Mouse (Mus musculus): Measurements from ENCODE around the gene Cul5. TPM values are rescaled to one million over a fixed set of nuclear protein-coding genes. Genes with fewer than 3 reads are reported as not detected.
A peak's percentile ranks its signal among the peaks of the same experiment; 100 is the strongest.

The Cul5 gene
- polyA plus RNA-seq, 1 experiment from 2014 or later, result 39.2 TPM

DNA sequence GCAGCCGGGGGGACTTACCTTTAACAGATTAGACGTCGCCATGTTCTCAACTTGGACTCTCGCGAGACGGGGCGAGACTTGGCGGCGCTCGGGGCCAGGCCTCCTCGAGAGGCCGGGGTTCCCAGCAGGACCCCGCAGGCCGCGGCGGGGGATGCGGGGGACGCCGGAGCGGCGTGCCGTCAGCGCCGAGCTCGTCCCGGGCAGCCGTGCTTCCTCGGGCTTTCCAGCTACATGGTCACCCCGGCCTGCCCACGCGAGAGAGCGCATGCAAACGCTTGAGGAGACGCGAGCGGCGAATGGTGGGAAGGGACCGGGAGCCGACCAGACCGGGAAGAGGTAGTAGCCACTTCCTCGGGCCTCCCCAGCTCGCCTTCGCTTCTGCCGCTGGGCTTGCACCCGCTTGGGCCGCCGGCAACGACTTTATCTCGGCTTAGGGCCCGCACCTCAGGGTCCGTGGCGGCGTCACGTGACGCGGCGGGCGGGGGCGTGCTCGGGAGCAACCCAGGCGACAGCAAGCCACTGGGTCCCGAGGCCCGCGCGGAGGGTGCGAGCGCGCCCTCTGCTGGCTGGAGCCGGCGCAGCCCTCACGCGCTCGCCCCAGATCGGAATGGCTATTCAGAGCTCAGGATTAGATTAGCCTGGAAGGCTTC, 2.7 kb downstream of the Cul5 start:
- H3K4me3 ChIP-seq, result peak overlapping the region; percentile 89
- peak overlapping the region; percentile 98 for H3K27ac ChIP-seq (replicated peaks)
- WGBS, result under 1% methylated on average over 54 of the region's 74 CpGs
- peak overlapping the region; percentile 93 for H3K9ac ChIP-seq
- H3K9me3 ChIP-seq, result no peaks in the 10 kb centered on the region
- peak; percentile 98 for ATAC-seq (ENCODE audit: low read depth)
- peaks cover 27% of the 10 kb centered on the region for H3K4me1 ChIP-seq (replicated peaks)
- H3K36me3 ChIP-seq, result no peaks in the 10 kb centered on the region
- no peaks in the 10 kb centered on the region for H3K27me3 ChIP-seq
- peak overlapping the region; percentile 74 for H3K4me2 ChIP-seq

DNA sequence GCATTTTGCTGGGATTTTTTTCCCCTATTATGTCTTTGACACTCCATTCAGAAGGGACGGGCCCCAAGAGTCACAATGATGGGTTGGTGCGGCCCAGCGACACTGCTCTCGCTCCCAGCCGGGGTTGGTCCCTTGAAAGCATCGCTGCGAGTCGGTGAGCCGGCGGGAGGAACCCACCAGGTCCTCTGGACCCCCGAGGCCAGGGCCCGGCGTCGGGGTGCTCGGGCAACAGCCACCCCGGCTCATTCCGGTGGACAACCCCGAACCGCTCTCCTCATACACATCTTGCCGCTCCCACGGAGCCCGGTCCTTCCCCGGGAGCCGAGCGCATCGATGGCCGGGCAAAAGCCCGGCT, 3.2 kb downstream of the Cul5 start:
- ATAC-seq (ENCODE audit: low read depth), result peak; percentile 55
- no peaks in the 10 kb centered on the region for H3K27me3 ChIP-seq
- H3K36me3 ChIP-seq, result no peaks in the 10 kb centered on the region
- H3K27ac ChIP-seq (replicated peaks), result peak overlapping the region; percentile 98
- H3K4me2 ChIP-seq, result peak overlapping the region; percentile 74
- no peaks in the 10 kb centered on the region for H3K9me3 ChIP-seq
- WGBS, result 0% methylated on average over 28 of the region's 28 CpGs
- H3K4me3 ChIP-seq, result peak overlapping the region; percentile 89
- H3K4me1 ChIP-seq (replicated peaks), result peaks cover 27% of the 10 kb centered on the region
- peak overlapping the region; percentile 93 for H3K9ac ChIP-seq

DNA sequence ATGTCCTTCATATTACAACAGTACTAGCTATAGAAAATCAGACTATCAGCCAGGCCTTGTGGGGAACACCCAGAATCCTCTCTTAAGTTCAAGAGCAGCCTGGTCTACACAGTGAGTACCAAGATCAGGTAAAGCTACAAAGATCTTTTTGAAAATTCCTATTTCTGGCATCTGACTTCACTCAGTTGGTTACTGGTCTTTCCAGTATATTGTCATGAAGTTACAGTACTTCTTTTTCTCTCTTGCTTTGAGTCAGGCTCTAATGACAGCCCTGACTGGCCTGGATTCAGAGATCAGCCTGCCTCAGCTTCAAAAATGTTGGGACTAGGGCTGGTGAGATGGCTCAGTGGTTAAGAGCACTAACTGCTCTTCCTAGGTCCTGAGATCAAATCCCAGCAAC, 4.4 kb downstream of the Cul5 start:
- H3K36me3 ChIP-seq, result no peaks in the 10 kb centered on the region
- no peaks in the 10 kb centered on the region for H3K9me3 ChIP-seq
- peaks cover 27% of the 10 kb centered on the region for H3K4me1 ChIP-seq (replicated peaks)
- peak overlapping the region; percentile 74 for H3K4me2 ChIP-seq
- 0 out of 2 replicates have a peak overlapping the region, but pooled peaks have one; percentile 93 for H3K9ac ChIP-seq
- no peak for ATAC-seq (ENCODE audit: low read depth)
- no peak overlapping the region for H3K27ac ChIP-seq (replicated peaks)
- peak overlapping the region; percentile 89 for H3K4me3 ChIP-seq
- no peaks in the 10 kb centered on the region for H3K27me3 ChIP-seq

DNA sequence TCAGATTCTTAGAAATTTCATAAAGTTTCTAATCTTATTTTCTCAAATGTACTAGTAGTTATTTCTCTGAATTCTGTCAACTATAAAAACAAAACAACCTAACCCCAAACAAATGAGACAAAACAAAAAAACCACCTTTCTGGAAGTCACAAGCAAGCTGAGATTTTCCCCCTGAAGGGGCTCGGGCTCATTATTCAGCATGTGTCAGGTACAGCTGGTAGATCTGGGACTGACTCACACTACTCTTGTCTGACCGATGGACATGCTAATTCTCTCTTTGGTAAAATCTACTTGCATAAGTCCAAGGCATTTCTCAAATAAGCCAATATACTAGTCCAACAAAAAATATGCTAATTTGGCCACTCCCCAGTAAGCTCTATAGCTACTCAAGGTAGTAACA, 5.0 kb downstream of the Cul5 start:
- ATAC-seq (ENCODE audit: low read depth), result no peak
- 86% methylated on average over 2 of the region's 2 CpGs for WGBS
- Histone ChIP-seq H3K4me2 (peak overlapping the region; percentile 74), H3K9ac (no peak overlapping the region), H3K27me3 (no peaks in the 10 kb centered on the region), H3K4me3 (no peak overlapping the region), H3K9me3 (no peaks in the 10 kb centered on the region), H3K4me1 (replicated peaks) (peaks cover 27% of the 10 kb centered on the region), H3K27ac (replicated peaks) (no peak overlapping the region), H3K36me3 (no peaks in the 10 kb centered on the region)

- ATAC-seq (ENCODE audit: low read depth), result no peak
- Histone ChIP-seq H3K9ac (no peak overlapping the region), H3K4me2 (no peak overlapping the region), H3K4me3 (no peak overlapping the region), H3K27ac (replicated peaks) (no peak overlapping the region), H3K27me3 (no peaks in the 10 kb centered on the region), H3K4me1 (replicated peaks) (no peaks in the 10 kb centered on the region), H3K36me3 (peaks cover 79% of the 10 kb centered on the region), H3K9me3 (no peaks in the 10 kb centered on the region)
- 97% methylated on average over 6 of the region's 6 CpGs for WGBS
These were observed 35.0 kb downstream of the Cul5 start for GRCm38 (mm10) chr9:53634796-53635195.

DNA sequence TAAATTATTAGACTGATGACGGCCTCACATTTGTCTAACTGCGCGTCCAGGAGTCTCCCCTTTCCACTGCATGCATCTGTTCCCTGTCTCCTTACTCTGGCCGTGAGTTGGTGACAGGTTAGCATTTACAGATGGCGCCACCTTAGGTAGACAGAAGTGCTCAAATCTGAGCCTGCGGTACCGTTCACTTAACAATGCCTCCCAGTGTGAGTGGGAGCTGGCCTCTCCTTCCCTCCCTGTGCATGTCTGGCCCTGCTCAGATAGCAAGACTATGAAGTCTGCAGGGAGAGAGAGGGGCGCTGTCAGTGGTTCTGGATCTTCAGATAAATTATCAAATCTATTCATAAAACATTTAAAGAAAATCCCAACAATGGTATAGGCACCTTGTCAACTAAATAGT, 54.6 kb downstream of the Cul5 start:
- Histone ChIP-seq H3K4me3 (no peak overlapping the region), H3K4me2 (no peak overlapping the region), H3K9me3 (no peaks in the 10 kb centered on the region), H3K9ac (no peak overlapping the region), H3K27ac (replicated peaks) (no peak overlapping the region), H3K27me3 (no peaks in the 10 kb centered on the region), H3K4me1 (replicated peaks) (no peaks in the 10 kb centered on the region), H3K36me3 (peaks cover 51% of the 10 kb centered on the region)
- ATAC-seq (ENCODE audit: low read depth), result no peak
- WGBS, result 84% methylated on average over 8 of the region's 8 CpGs

DNA sequence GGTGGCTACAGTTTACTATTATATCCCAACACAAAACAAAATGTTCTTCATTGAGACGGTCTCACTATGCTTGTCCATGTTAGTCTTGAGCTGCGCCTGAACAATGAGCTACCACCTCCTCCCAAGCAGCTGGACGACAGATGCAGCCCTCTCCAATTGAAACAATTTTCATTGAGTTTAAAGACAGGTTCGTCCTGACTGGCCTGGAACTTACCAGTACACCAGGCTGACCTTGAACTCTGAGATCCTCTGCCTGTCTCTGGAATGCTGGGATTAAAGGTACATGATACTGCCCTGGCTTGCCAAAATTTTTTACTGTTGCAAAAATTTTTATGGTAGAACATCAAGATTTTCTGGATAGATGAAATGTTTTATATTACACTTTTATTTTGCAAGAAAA, 55.5 kb downstream of the Cul5 start:
- 88% methylated on average over 4 of the region's 4 CpGs for WGBS
- no peak overlapping the region for H3K4me2 ChIP-seq
- peaks cover 4% of the 10 kb centered on the region for H3K4me1 ChIP-seq (replicated peaks)
- H3K27ac ChIP-seq (replicated peaks), result no peak overlapping the region
- peaks cover 42% of the 10 kb centered on the region for H3K36me3 ChIP-seq
- no peak for ATAC-seq (ENCODE audit: low read depth)
- H3K27me3 ChIP-seq, result no peaks in the 10 kb centered on the region
- H3K9ac ChIP-seq, result no peak overlapping the region
- no peak overlapping the region for H3K4me3 ChIP-seq
- H3K9me3 ChIP-seq, result no peaks in the 10 kb centered on the region

DNA sequence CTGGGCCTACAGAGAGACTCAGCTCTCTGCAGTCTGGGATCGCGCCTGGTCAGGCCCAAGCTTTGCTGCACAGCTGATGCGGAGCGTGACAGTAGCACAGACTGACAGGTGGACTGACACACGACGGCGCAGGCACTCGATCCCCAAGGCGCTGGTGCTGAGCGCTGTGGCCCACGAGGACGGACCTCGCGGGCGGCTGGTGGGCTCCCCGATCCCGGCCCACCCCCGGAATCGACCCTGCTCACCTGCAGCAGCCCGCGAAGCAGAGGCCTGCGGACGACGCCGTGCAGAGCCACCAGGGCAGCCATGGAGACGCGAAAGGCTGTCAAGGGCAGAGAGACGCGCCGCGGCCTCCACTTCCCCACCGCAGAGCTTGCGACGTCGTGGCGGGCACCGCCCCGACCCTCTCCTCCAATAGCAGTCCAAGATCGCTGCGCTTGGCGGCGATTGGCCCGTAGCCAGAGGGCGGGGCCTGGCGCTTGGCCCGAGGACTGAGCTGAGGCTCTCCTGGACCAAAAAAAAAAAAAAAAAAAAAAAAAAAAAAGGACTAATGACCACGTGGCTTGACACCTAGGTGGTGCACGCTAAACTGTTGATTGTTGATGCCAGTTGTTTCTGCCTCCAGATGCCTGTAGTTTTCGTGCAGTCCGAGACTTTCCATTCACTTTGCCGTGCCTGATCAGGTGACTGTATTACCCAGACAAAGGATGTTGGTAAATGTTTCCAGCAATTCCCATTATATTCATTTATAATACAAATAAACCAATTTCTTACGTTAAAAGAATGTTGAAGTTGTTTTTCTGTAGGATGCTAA, 59.6 kb downstream of the Cul5 start, which contains the start of gene Acat1:
Gene Acat1 (minus strand): TSS at position 415 of the 814 bp plus-strand sequence.
- no peaks in the 10 kb centered on the region for H3K27me3 ChIP-seq
- H3K9ac ChIP-seq, result peak within 1 kb of the TSS; percentile 91
- peaks cover 15% of the 10 kb centered on the region for H3K36me3 ChIP-seq
- 5% methylated on average over 52 of the region's 52 CpGs for WGBS
- peak within 1 kb of the TSS; percentile 82 for H3K4me2 ChIP-seq
- H3K9me3 ChIP-seq, result no peaks in the 10 kb centered on the region
- H3K4me1 ChIP-seq (replicated peaks), result peaks cover 17% of the 10 kb centered on the region
- H3K27ac ChIP-seq (replicated peaks), result peak within 1 kb of the TSS; percentile 84
- peak; percentile 99 for ATAC-seq (ENCODE audit: low read depth)
- peak within 1 kb of the TSS; percentile 73 for H3K4me3 ChIP-seq

DNA sequence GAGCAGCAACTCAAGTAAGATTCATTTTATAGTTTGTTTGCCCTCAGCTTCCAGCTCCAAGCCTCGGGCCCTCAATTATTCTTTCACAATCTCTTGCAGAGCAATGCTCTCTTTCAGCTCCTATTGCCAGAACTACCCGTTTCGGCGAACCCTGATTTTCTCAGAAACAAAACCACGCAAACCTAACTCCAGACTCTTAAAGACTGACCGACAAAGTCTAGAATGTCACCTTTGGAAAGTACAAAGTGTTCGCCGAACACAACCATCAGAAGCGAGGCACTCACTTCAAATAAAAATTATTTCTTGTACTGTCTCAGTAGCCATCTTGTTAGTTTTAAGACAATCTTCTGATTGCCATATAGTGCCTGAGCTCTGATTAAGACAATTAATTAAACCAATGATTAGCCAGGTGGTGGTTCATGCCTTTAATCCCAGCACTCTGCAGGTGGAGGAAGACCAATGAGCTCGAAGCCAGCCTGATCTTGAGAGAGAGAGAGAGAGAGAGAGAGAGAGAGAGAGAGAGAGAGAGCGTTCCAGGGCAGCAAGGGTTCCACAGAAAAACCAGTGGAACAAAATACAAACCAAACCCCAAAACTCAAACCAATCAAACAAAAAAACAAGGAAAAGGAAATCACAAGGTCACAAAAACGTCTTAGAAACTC, 60.4 kb downstream of the Cul5 start:
- Histone ChIP-seq H3K36me3 (peaks cover 8% of the 10 kb centered on the region; the same call in 1 of the 2 replicates), H3K4me1 (replicated peaks) (peaks cover 17% of the 10 kb centered on the region), H3K4me3 (peak overlapping the region; percentile 73), H3K27me3 (no peaks in the 10 kb centered on the region), H3K9ac (peak overlapping the region; percentile 91), H3K27ac (replicated peaks) (peak overlapping the region; percentile 84; the same call in 1 of the 2 replicates), H3K9me3 (no peaks in the 10 kb centered on the region), H3K4me2 (peak overlapping the region; percentile 82)
- 76% methylated on average over 12 of the region's 12 CpGs for WGBS
- no peak; the same call in 1 of the 2 replicates for ATAC-seq (ENCODE audit: low read depth)

GRCm38 (mm10) chr9:53607816-53608215, 62.0 kb downstream of the Cul5 start:
- 0 out of 2 replicates have a peak, but pooled peaks cover 3% of the 10 kb centered on the region for H3K36me3 ChIP-seq
- peaks cover 27% of the 10 kb centered on the region for H3K4me1 ChIP-seq (replicated peaks)
- H3K9me3 ChIP-seq, result no peaks in the 10 kb centered on the region
- WGBS, result 93% methylated on average over 4 of the region's 4 CpGs
- H3K27me3 ChIP-seq, result no peaks in the 10 kb centered on the region
- H3K27ac ChIP-seq (replicated peaks), result no peak overlapping the region
- H3K9ac ChIP-seq, result no peak overlapping the region
- H3K4me3 ChIP-seq, result no peak overlapping the region
- ATAC-seq (ENCODE audit: low read depth), result no peak
- no peak overlapping the region for H3K4me2 ChIP-seq

GRCm38 (mm10) chr9:53607192-53607591, 62.6 kb downstream of the Cul5 start:
- Histone ChIP-seq H3K9ac (no peak overlapping the region), H3K9me3 (no peaks in the 10 kb centered on the region), H3K27me3 (no peaks in the 10 kb centered on the region), H3K4me1 (replicated peaks) (peaks cover 27% of the 10 kb centered on the region), H3K4me3 (no peak overlapping the region), H3K36me3 (0 out of 2 replicates have a peak, but pooled peaks cover 3% of the 10 kb centered on the region), H3K4me2 (no peak overlapping the region), H3K27ac (replicated peaks) (no peak overlapping the region)
- WGBS, result 86% methylated on average over 3 of the region's 3 CpGs
- no peak for ATAC-seq (ENCODE audit: low read depth)

- Histone ChIP-seq H3K4me3 (no peak overlapping the region), H3K27me3 (no peaks in the 10 kb centered on the region), H3K36me3 (0 out of 2 replicates have a peak, but pooled peaks cover 3% of the 10 kb centered on the region), H3K4me1 (replicated peaks) (peaks cover 27% of the 10 kb centered on the region), H3K4me2 (no peak overlapping the region), H3K9ac (no peak overlapping the region), H3K27ac (replicated peaks) (no peak overlapping the region), H3K9me3 (no peaks in the 10 kb centered on the region)
- WGBS, result 95% methylated on average over 5 of the region's 5 CpGs
- no peak for ATAC-seq (ENCODE audit: low read depth)
These were observed 64.9 kb downstream of the Cul5 start for GRCm38 (mm10) chr9:53604954-53605353.

Data from neural tube, embryonic 13.5 days (tissue).